Mouse (Mus musculus) kidney, adult 8-10 months (tissue): ENCODE results near the gene Mtch2.
"Not testable (repeated sequence)": the region's sequence is repeated elsewhere in the genome, so short reads cannot be mapped to it uniquely, and the experiment has no call there.

Experiments used
- DNase-seq, 2 experiments: peaks; one replicate each; pipeline ENCODE4 v3.0.0; 2022

The Mtch2 gene

GRCm38 (mm10) chr2:90866524-90866923 lies 19.6 kb downstream of the Mtch2 start:
- peak; percentile 67 to 82 for DNase-seq

GRCm38 (mm10) chr2:90870136-90870601 lies 23.2 kb downstream of the Mtch2 start:
- DNase-seq, result no peak

- DNase-seq, result no peak
These were observed 24.4 kb downstream of the Mtch2 start for GRCm38 (mm10) chr2:90871180-90871961.

- no peak for DNase-seq
These were observed 27.1 kb downstream of the Mtch2 start for GRCm38 (mm10) chr2:90874025-90874424.

GRCm38 (mm10) chr2:90875239-90875638 lies 28.3 kb downstream of the Mtch2 start:
- no peak for DNase-seq

GRCm38 (mm10) chr2:90877584-90878259 lies 30.8 kb downstream of the Mtch2 start:
- no peak for DNase-seq

- DNase-seq, result no peak
These were observed 32.5 kb downstream of the Mtch2 start for GRCm38 (mm10) chr2:90879419-90879818.

GRCm38 (mm10) chr2:90880144-90880785 lies 33.3 kb downstream of the Mtch2 start:
- no peak for DNase-seq

- DNase-seq, result no peak
These were observed 34.9 kb downstream of the Mtch2 start for GRCm38 (mm10) chr2:90881824-90882223.

- DNase-seq, result no peak
These were observed 38.5 kb downstream of the Mtch2 start, which contains the start of gene C1qtnf4 for GRCm38 (mm10) chr2:90885218-90886041. Gene C1qtnf4, plus strand, starts transcription at chr2:90885860.

GRCm38 (mm10) chr2:90886436-90886835 lies 39.5 kb downstream of the Mtch2 start:
- no peak for DNase-seq

- no peak for DNase-seq
These were observed 40.7 kb downstream of the Mtch2 start for GRCm38 (mm10) chr2:90887627-90888026.

GRCm38 (mm10) chr2:90889550-90890548 lies 42.9 kb downstream of the Mtch2 start:
- peak; percentile 24 to 28 for DNase-seq

GRCm38 (mm10) chr2:90893673-90894298 lies 46.8 kb downstream of the Mtch2 start:
- DNase-seq, result no peak

- DNase-seq, result not testable (repeated sequence)
These were observed 47.3 kb downstream of the Mtch2 start for GRCm38 (mm10) chr2:90894299-90894677.

- no peak for DNase-seq
These were observed 56.4 kb downstream of the Mtch2 start for GRCm38 (mm10) chr2:90903398-90903797.

- DNase-seq, result peak; percentile 85 to 89
These were observed 57.3 kb downstream of the Mtch2 start, which contains the start of the genes Kbtbd4 and Ndufs3 for GRCm38 (mm10) chr2:90904076-90904855. Gene Kbtbd4, plus strand, starts transcription at chr2:90904740. Gene Ndufs3, minus strand, starts transcription at chr2:90904827.

- no peak for DNase-seq
These were observed 57.9 kb downstream of the Mtch2 start for GRCm38 (mm10) chr2:90904856-90905224.

GRCm38 (mm10) chr2:90906721-90907120 lies 59.8 kb downstream of the Mtch2 start:
- DNase-seq, result no peak

- no peak for DNase-seq
These were observed 63.9 kb downstream of the Mtch2 start for GRCm38 (mm10) chr2:90910861-90911260.
